Mouse (Mus musculus): ENCODE measurements around the gene Zfp385c.

DNA sequence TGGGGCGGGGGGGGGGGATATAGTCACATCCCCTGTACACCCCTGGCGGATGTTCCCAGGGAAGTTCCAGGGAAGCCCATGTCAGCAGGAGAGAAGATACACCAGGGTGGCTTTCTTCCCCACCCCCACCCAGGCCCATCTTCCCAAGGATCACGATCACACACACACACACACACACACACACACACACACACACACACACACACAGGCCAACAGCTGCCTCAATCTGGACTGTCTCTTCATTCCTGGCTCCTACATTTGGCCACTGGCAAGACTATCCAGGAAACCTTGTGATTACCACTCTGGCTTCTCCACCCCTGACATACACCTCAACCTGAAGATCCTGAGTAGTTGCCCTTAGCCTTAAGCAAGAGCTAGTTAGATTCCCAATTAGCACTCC is 6.9 kb downstream of the Zfp385c start:
- TF ChIP-seq CTCF (IDR thresholded peaks at IDR 0.05; ENCODE audit: low read depth): no peak
- no peak for TF ChIP-seq EP300 (IDR thresholded peaks at IDR 0.05; ENCODE audit: low read depth)

All from liver, embryonic 14.5 days (tissue).